Mouse (Mus musculus): ENCODE data around the gene Cd163. TPM values are rescaled to one million over a fixed set of nuclear protein-coding genes. Genes with fewer than 3 reads are reported as not detected.

Gene Cd163
- polyA plus RNA-seq, 1 experiment from 2014 or later = not detected

- Histone ChIP-seq H3K9me3 (ENCODE audit: control insufficient read depth, low read length) (no peaks in the 10 kb centered on the region), H3K4me1 (ENCODE audit: control insufficient read depth, insufficient read depth, low read length) (no peaks in the 10 kb centered on the region), H3K27me3 (ENCODE audit: control insufficient read depth, insufficient read depth, low read length) (no peaks in the 10 kb centered on the region), H3K4me2 (ENCODE audit: low read depth, severe bottlenecking) (no peak overlapping the region), H3K4me3 (ENCODE audit: low read depth, low read length) (no peak overlapping the region), H3K9ac (ENCODE audit: low read length) (no peak overlapping the region), H3K27ac (replicated peaks; ENCODE audit: low read depth, low read length) (no peak overlapping the region), H3K36me3 (ENCODE audit: control insufficient read depth, insufficient read depth, low read length) (no peaks in the 10 kb centered on the region)
- no peak for DNase-seq (ENCODE audit: low spot score)
- WGBS = 91% methylated on average over 5 of the region's 5 CpGs
- no peak for ATAC-seq (ENCODE audit: insufficient number of reproducible peaks, low FRiP score, low TSS enrichment, low read depth)
Observed at GRCm38 (mm10) chr6:124376311-124376710, 71.9 kb downstream of the Cd163 start.

GRCm38 (mm10) chr6:124377494-124378255, 73.2 kb downstream of the Cd163 start:
- H3K9ac ChIP-seq (ENCODE audit: low read length) = no peak overlapping the region
- H3K36me3 ChIP-seq (ENCODE audit: control insufficient read depth, insufficient read depth, low read length) = no peaks in the 10 kb centered on the region
- 67% methylated on average over 4 of the region's 4 CpGs for WGBS
- H3K4me2 ChIP-seq (ENCODE audit: low read depth, severe bottlenecking) = no peak overlapping the region
- ATAC-seq (ENCODE audit: insufficient number of reproducible peaks, low FRiP score, low TSS enrichment, low read depth) = no peak
- no peak overlapping the region for H3K27ac ChIP-seq (replicated peaks; ENCODE audit: low read depth, low read length)
- no peak for DNase-seq (ENCODE audit: low spot score)
- no peaks in the 10 kb centered on the region for H3K27me3 ChIP-seq (ENCODE audit: control insufficient read depth, insufficient read depth, low read length)
- H3K4me1 ChIP-seq (ENCODE audit: control insufficient read depth, insufficient read depth, low read length) = no peaks in the 10 kb centered on the region
- no peaks in the 10 kb centered on the region for H3K9me3 ChIP-seq (ENCODE audit: control insufficient read depth, low read length)
- no peak overlapping the region for H3K4me3 ChIP-seq (ENCODE audit: low read depth, low read length)

- Histone ChIP-seq H3K4me3 (ENCODE audit: low read depth, low read length) (no peak overlapping the region), H3K27me3 (ENCODE audit: control insufficient read depth, insufficient read depth, low read length) (no peaks in the 10 kb centered on the region), H3K4me1 (ENCODE audit: control insufficient read depth, insufficient read depth, low read length) (no peaks in the 10 kb centered on the region), H3K9me3 (ENCODE audit: control insufficient read depth, low read length) (no peaks in the 10 kb centered on the region), H3K36me3 (ENCODE audit: control insufficient read depth, insufficient read depth, low read length) (no peaks in the 10 kb centered on the region), H3K9ac (ENCODE audit: low read length) (no peak overlapping the region), H3K27ac (replicated peaks; ENCODE audit: low read depth, low read length) (no peak overlapping the region), H3K4me2 (ENCODE audit: low read depth, severe bottlenecking) (no peak overlapping the region)
- DNase-seq (ENCODE audit: low spot score) = peak; percentile 69
- 0 out of 2 replicates have a peak, but pooled peaks have one; percentile 39 for ATAC-seq (ENCODE audit: insufficient number of reproducible peaks, low FRiP score, low TSS enrichment, low read depth)
- 32% methylated on average over 10 of the region's 10 CpGs for WGBS
Observed at GRCm38 (mm10) chr6:124379331-124379730, 74.9 kb downstream of the Cd163 start.

Other genes starting within 250 kb of the Cd163 start
- not detected in 2 replicates for gene Vmn2r27, start 72.8 kb upstream of the Cd163 start, polyA plus RNA-seq (2014; fragmentation: Nextera tagmentation; extraction: Ambion mirVana)
- gene Pex5, start 110.4 kb downstream of the Cd163 start, polyA plus RNA-seq (2014; fragmentation: Nextera tagmentation; extraction: Ambion mirVana) = 35.9 and 40.5 TPM in 2 replicates
- gene Clstn3, start 160.1 kb downstream of the Cd163 start, polyA plus RNA-seq (2014; fragmentation: Nextera tagmentation; extraction: Ambion mirVana) = 4.3 and 4.4 TPM in 2 replicates
- 0.33 and 0.47 TPM in 2 replicates for gene C1rl, start 188.5 kb downstream of the Cd163 start, polyA plus RNA-seq (2014; fragmentation: Nextera tagmentation; extraction: Ambion mirVana)
- 0.19 and 0.23 TPM in 2 replicates for gene C1ra, start 207.7 kb downstream of the Cd163 start, polyA plus RNA-seq (2014; fragmentation: Nextera tagmentation; extraction: Ambion mirVana)
- gene C1s1, start 237.7 kb downstream of the Cd163 start, polyA plus RNA-seq (2014; fragmentation: Nextera tagmentation; extraction: Ambion mirVana) = 0.41 and 0.50 TPM in 2 replicates

Measured in limb, embryonic 11.5 days (tissue).